Mouse (Mus musculus) hindbrain, embryonic 15.5 days (tissue): ENCODE data around the gene Tjp3. TPM values are rescaled to one million over a fixed set of nuclear protein-coding genes. Genes with fewer than 3 reads are reported as not detected.

Source experiments
- ATAC-seq: fragments of 200-750 bp; cut with Nextera tagmentation; 2 replicates; pipeline ENCODE4 v1.8.0; 2017; ENCODE audit warnings: low read depth, moderate number of reproducible peaks, moderate TSS enrichment; ENCODE audit not compliant: low FRiP score
- H3K27ac ChIP-seq: fragments of 300-500 bp; sonication (generic); replicated peaks from 2 replicates; pipeline ENCODE4 v1.5.1; 2015; ENCODE audit warnings: mild to moderate bottlenecking, inconsistent platforms
- H3K27me3 ChIP-seq: fragments of 300-500 bp; sonication (generic); 2 replicates; pipeline ENCODE4 v1.6.1; 2015; ENCODE audit warnings: control low read depth, inconsistent platforms
- H3K36me3 ChIP-seq: fragments of 300-500 bp; sonication (generic); 2 replicates; pipeline ENCODE4 v1.6.1; 2015; ENCODE audit warnings: control low read depth, inconsistent platforms
- H3K4me1 ChIP-seq: fragments of 300-500 bp; sonication (generic); replicated peaks from 2 replicates; pipeline ENCODE4 v1.6.1; 2015; ENCODE audit warnings: control low read depth, inconsistent platforms
- H3K4me2 ChIP-seq: fragments of 300-500 bp; sonication (generic); 2 replicates; pipeline ENCODE4 v1.6.1; 2015; ENCODE audit warnings: moderate library complexity, mild to moderate bottlenecking, inconsistent platforms
- H3K4me3 ChIP-seq: fragments of 300-500 bp; sonication (generic); 2 replicates; pipeline ENCODE4 v1.5.1; 2015; ENCODE audit warnings: mild to moderate bottlenecking, inconsistent platforms
- H3K9ac ChIP-seq: fragments of 300-500 bp; sonication (generic); 2 replicates; pipeline ENCODE4 v1.6.1; 2015; ENCODE audit warnings: inconsistent platforms
- H3K9me3 ChIP-seq: fragments of 300-500 bp; sonication (generic); 2 replicates; pipeline ENCODE4 v1.6.1; 2016; ENCODE audit warnings: control low read depth, inconsistent platforms
- WGBS: fragments of 180-500 bp; shearing (Covaris S2); methylation state at CpG from one replicate; pipeline ENCODE4 v1.1.7; 2015; 5-methylcytosine and 5-hydroxymethylcytosine counted together
- polyA plus RNA-seq: library from polyadenylated mRNA; unstranded; fragments of >200 nt; fragmentation: Nextera tagmentation; extraction: Ambion mirVana; gene quantifications from 2 replicates; pipeline ENCODE4 v1.2.1, GENCODE M21; 2015

Gene Tjp3
- polyA plus RNA-seq, 1 experiment from 2014 or later: 6.2 TPM

DNA sequence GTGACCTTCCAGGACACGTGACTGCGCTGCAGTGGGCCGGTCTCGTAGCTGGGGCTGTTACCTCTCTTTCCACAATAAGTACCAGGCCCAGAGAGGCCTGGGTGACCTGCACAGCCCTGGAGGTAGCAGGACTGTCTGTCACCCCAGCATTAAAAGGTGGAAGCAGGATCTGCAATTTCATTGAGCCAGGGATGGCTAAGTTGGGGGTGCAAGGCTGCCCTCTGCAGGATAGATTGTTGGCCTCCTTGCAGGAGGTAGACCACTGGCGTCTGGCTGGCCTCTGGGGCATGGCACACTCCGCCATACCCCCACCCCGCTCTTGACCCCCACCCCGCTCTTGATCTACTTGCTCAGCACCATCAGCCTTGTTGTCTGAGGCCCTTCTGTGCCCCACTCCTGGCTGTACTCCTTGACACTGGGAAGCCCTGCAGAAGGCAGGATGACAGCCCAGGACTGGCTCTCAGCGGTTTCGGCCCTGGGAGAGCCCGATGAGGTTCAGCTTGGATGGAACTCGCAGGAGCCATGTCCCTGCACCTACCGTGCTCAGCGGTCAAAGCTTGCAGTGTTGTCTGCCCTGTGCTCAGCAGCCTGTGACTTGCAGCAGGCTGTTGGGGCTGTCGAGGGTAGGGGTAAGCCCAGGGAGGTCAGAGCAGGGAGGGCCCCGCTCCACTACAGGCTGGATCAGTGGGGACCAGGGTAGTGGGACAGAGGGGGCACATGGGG is 25.1 kb upstream of the Tjp3 start:
- H3K9ac ChIP-seq: no peak overlapping the region
- WGBS: 43% methylated on average over 16 of the region's 16 CpGs
- H3K36me3 ChIP-seq: peaks cover 56% of the 10 kb centered on the region
- no peak for ATAC-seq
- H3K27me3 ChIP-seq: no peaks in the 10 kb centered on the region
- no peaks in the 10 kb centered on the region for H3K9me3 ChIP-seq
- H3K27ac ChIP-seq: no peak overlapping the region
- peaks cover 14% of the 10 kb centered on the region for H3K4me1 ChIP-seq
- H3K4me2 ChIP-seq: no peak overlapping the region
- 0 out of 2 replicates have a peak overlapping the region, but pooled peaks have one; percentile 9 for H3K4me3 ChIP-seq

DNA sequence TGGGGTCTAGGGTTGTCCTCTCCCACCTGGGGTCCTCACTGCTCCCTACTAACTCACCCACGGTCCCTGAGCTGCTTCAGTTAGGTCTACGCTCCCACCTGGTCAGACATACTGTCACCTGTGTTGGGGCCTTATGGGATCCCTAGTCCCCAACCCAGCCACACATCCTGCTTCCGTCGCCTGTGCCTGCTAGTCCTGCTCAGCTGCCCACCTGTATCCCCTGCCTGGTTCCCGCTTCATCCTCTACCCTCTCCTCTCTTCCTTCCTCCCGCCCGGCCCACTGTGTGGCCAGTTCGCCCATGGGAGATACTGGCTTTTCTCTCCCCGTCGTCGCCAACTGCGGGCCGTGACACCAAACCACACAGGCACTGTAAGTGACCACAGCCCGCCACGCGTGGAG is 24.2 kb upstream of the Tjp3 start:
- Histone ChIP-seq H3K4me2 (no peak overlapping the region), H3K9me3 (no peaks in the 10 kb centered on the region), H3K4me3 (no peak overlapping the region), H3K9ac (no peak overlapping the region), H3K27me3 (no peaks in the 10 kb centered on the region), H3K36me3 (peaks cover 64% of the 10 kb centered on the region), H3K4me1 (peaks cover 14% of the 10 kb centered on the region), H3K27ac (no peak overlapping the region)
- WGBS: 94% methylated on average over 16 of the region's 16 CpGs
- no peak for ATAC-seq

DNA sequence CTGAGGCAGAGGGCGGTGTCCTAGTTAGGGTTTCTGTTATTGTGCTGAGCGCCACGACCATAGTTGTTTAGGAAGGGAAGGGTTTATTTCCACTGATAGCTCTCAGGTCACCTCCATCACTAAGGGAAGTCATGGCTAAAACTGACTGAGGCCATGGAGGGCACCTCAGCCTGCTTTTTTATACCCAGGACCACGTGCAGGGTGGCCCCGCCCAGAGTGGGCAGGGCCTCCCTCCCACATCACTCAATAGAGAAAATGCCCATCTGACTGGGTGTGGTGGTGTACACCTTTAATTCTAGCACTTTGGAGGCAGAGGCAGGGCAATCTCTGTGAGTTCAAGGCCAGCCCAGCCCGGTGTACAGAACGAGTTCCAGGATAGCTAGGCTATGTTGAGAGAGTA is 22.8 kb upstream of the Tjp3 start:
- Histone ChIP-seq H3K36me3 (peaks cover 77% of the 10 kb centered on the region), H3K27ac (no peak overlapping the region), H3K4me2 (no peak overlapping the region), H3K27me3 (no peaks in the 10 kb centered on the region), H3K9me3 (no peaks in the 10 kb centered on the region), H3K4me1 (peaks cover 6% of the 10 kb centered on the region), H3K4me3 (no peak overlapping the region), H3K9ac (no peak overlapping the region)
- no peak for ATAC-seq
- 79% methylated on average over 7 of the region's 7 CpGs for WGBS

DNA sequence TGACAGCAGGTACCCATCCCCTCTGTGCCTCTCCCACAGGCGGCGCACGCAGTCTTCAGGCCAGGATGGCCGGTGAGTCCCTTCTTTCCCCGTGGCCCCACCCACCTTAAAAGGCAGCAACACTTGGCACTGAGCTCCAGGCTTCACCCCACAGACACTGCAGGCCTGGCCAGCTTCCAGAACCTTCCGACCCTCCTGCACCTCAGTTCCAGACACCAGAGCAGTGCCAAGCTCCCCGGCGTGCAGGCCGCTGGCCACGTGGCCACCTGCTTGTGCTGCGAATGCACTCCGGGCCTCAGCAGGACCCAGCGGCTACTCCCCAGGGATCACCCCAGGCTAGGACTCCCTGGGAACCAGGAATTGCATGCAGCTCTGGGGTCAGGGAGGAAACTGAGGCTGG is 22.2 kb upstream of the Tjp3 start:
- no peaks in the 10 kb centered on the region for H3K27me3 ChIP-seq
- H3K9ac ChIP-seq: no peak overlapping the region
- H3K36me3 ChIP-seq: peaks cover 82% of the 10 kb centered on the region
- WGBS: 91% methylated on average over 13 of the region's 13 CpGs
- H3K4me2 ChIP-seq: no peak overlapping the region
- no peak overlapping the region for H3K27ac ChIP-seq
- H3K9me3 ChIP-seq: no peaks in the 10 kb centered on the region
- no peak overlapping the region for H3K4me3 ChIP-seq
- ATAC-seq: no peak
- H3K4me1 ChIP-seq: 0 out of 2 replicates have a peak, but pooled peaks cover under 1% of the 10 kb centered on the region

DNA sequence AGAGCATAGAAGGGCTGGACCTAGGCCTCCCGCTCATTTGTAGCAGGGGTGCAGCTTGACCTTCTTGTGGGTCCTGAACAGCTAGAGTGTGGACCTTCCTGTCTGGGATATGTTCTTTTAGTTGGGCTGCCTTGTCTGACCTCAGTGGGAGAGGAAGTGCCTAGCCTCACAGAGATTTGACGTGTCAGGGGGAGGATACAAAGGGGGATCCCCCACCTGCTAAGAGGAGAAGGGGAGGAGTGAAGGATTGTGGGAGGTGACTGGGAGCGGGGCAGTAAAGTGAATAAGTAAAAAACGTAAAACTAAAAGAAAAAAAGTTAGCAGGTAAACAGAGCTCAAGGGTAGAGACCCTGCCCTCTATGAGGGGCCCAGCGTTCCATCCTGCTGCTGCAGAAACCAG is 18.2 kb upstream of the Tjp3 start:
- H3K4me2 ChIP-seq: no peak overlapping the region
- no peak for ATAC-seq
- no peak overlapping the region for H3K4me3 ChIP-seq
- H3K9me3 ChIP-seq: no peaks in the 10 kb centered on the region
- H3K4me1 ChIP-seq: no peaks in the 10 kb centered on the region
- H3K27ac ChIP-seq: no peak overlapping the region
- H3K36me3 ChIP-seq: peaks cover 80% of the 10 kb centered on the region
- H3K9ac ChIP-seq: no peak overlapping the region
- no peaks in the 10 kb centered on the region for H3K27me3 ChIP-seq
- 94% methylated on average over 5 of the region's 5 CpGs for WGBS

DNA sequence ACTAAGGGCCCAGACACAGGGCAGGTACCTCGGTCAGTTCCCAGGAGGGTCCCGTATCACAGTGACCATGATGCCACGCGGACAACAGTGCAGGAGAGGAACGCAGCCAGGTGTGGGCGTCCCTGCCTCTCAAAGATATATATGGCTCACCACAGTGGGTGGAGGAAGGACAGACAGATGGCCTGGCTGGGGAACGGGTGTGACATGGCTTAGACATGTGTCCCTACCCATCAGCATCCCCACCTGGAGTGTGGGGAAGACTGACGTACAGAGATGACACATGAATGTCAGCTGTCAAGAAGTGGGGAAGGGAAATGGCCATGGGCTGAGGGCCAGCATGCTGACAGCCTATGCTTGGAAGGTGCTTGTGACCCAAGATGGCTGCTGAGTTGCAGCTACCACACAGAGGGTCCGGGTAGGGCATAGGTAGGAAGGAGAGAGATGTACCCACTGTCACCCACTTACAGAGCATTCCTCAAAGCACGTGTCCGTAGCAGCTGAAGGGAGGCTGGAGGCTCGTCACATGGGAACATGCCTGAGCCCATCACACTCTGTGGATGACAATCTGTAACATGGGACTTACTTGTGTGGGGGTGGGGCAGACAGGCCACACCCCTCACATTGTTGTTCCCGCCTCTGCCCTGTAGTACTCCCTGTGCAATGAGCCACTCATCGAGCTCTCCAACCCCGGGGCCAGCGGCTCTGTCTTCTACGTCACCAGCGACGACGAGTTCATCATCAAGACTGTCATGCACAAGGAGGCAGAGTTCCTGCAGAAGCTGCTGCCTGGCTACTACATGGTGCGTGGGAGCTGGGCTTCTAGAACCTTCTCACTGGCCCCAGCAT is 15.7 kb upstream of the Tjp3 start:
- 94% methylated on average over 21 of the region's 21 CpGs for WGBS
- no peak for ATAC-seq
- no peak overlapping the region for H3K9ac ChIP-seq
- no peak overlapping the region for H3K4me2 ChIP-seq
- 0 out of 2 replicates have a peak, but pooled peaks cover 16% of the 10 kb centered on the region for H3K4me1 ChIP-seq
- H3K27me3 ChIP-seq: no peaks in the 10 kb centered on the region
- no peak overlapping the region for H3K4me3 ChIP-seq
- H3K9me3 ChIP-seq: no peaks in the 10 kb centered on the region
- peaks cover 57% of the 10 kb centered on the region for H3K36me3 ChIP-seq
- H3K27ac ChIP-seq: no peak overlapping the region

DNA sequence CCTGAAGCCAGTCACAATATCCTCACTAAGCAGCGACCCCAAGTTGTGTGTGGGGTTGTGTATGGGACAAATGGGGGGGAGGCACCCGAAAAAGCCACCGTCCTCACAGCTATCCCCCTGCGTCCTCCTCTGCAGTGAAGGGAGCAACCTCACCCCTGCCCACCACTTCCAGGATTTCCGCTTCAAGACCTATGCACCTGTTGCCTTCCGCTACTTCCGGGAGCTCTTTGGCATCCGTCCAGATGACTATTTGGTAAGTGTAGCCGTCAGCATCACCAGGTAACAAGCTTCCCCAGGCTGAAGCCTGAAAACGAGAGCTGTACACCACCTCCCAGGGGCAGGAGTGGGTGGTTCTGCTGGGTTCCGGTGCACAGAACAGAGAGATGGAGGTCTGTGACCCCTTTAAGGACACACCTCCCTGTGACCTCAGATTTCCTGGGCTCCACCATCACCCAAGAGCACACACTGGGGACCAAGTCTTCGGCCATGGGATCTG is 14.8 kb upstream of the Tjp3 start:
- Histone ChIP-seq H3K9me3 (no peaks in the 10 kb centered on the region), H3K4me2 (no peak overlapping the region), H3K4me1 (0 out of 2 replicates have a peak, but pooled peaks cover 20% of the 10 kb centered on the region), H3K36me3 (peaks cover 49% of the 10 kb centered on the region), H3K27me3 (no peaks in the 10 kb centered on the region), H3K27ac (no peak overlapping the region), H3K9ac (no peak overlapping the region), H3K4me3 (no peak overlapping the region)
- no peak for ATAC-seq
- 94% methylated on average over 12 of the region's 12 CpGs for WGBS

DNA sequence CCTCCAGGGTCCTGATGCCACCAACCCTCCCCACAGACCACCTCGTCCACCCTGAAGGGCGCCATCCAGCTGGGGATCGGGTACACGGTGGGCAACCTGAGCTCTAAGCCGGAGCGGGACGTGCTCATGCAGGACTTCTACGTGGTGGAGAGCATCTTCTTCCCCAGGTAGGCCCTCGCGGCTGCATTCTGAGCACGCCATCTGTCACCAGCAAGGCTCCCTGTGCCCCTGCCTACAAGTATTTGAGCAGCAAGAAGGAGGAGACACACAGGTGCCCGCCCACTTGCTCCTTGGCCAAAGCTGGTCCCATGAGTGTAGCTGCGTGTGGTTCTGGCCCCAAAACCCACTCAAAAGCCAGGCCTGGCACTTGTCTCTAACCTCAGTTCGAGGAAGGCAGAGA is 14.3 kb upstream of the Tjp3 start:
- 94% methylated on average over 14 of the region's 14 CpGs for WGBS

DNA sequence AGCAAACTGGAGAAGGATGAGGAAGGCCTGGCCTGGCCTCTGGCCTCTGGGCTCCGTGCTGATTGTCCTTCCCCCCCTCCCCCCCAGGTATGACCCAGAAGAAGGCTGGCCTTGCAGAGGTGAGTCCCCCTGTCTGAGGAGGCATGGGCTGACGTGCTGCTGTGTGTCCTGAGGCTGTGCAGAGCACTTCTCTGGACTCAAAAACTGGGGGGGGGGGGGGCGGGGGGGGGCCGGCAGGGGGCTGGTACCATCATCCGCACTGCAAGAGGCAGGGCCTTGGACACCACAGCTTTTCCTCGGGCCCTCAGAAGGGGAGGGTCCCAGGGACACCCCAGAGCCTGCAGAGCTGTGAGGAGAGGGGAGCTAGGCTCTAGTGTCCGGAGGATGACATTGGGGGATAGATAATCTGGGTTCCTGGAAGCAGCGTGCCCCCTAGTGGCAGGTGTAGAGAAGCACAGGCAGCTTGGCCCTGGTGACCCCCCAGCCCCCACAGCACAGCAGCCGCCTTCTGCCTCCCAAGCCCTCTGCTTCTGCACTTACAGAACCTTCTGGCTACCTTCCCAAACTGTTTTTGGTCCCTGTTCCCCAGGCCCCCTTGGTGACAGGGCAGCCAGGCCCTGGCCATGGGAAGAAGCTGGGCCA is 13.3 kb upstream of the Tjp3 start:
- WGBS: 30% methylated on average over 9 of the region's 9 CpGs
- Histone ChIP-seq H3K4me2 (no peak overlapping the region), H3K9me3 (no peaks in the 10 kb centered on the region), H3K9ac (no peak overlapping the region), H3K4me3 (no peak overlapping the region), H3K4me1 (peaks cover 21% of the 10 kb centered on the region; the same call in 1 of the 2 replicates), H3K36me3 (peaks cover 34% of the 10 kb centered on the region), H3K27ac (no peak overlapping the region), H3K27me3 (no peaks in the 10 kb centered on the region)
- no peak for ATAC-seq

More for the DNA sequence above, 14.3 kb upstream of the Tjp3 start:
- H3K4me2 ChIP-seq: no peak overlapping the region
- H3K4me1 ChIP-seq: peaks cover 21% of the 10 kb centered on the region; the same call in 1 of the 2 replicates
- H3K27me3 ChIP-seq: no peaks in the 10 kb centered on the region
- H3K4me3 ChIP-seq: no peak overlapping the region
- H3K27ac ChIP-seq: no peak overlapping the region
- H3K36me3 ChIP-seq: peaks cover 44% of the 10 kb centered on the region
- no peak overlapping the region for H3K9ac ChIP-seq
- H3K9me3 ChIP-seq: no peaks in the 10 kb centered on the region
- ATAC-seq: no peak

DNA sequence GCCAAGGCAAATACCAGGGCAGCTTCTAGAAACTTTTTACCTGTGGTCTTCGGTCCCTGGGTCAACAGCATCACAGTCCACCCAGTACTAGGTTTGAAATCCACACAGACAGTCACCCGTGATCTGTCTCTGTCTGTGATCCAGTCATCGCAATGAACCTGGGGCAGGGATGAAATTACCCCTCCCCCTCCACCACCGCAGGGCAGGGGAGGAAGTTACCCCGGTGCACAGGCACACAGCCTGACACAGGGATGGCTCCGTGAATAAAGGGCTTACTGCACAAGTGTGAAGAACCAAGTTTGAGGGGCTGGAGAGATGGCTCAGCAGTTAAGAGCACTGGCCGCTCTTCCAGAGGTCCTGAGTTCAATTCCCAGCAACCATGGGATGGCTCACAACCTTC is 12.4 kb upstream of the Tjp3 start:
- ATAC-seq: no peak
- WGBS: 78% methylated on average over 7 of the region's 7 CpGs
- no peaks in the 10 kb centered on the region for H3K9me3 ChIP-seq

DNA sequence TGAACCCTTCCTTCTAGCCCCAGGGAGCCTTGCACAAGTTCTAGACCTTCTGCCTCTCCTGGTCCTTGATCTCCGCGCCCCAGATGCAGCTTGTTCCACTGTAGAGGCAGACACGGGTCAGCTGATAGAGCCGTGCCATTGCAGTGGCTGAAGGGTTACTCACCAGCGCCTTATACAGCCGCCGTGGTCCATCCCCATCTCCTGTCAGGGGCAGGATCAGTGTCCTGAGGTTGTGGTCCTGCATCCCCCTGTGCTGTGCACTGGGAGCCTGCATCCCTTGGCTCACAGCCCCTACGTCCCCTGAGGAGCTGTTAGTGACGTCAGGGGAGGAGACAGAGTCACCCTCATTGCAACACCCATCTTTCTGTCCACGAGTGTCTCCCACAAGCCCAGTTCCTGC is 11.9 kb upstream of the Tjp3 start:
- 80% methylated on average over 10 of the region's 10 CpGs for WGBS
- Histone ChIP-seq H3K4me2 (no peak overlapping the region), H3K9me3 (no peaks in the 10 kb centered on the region), H3K27ac (no peak overlapping the region), H3K27me3 (no peaks in the 10 kb centered on the region), H3K4me1 (peaks cover 25% of the 10 kb centered on the region), H3K36me3 (peaks cover 21% of the 10 kb centered on the region), H3K4me3 (no peak overlapping the region), H3K9ac (no peak overlapping the region)
- no peak for ATAC-seq

More for the DNA sequence above, 12.4 kb upstream of the Tjp3 start:
- no peaks in the 10 kb centered on the region for H3K27me3 ChIP-seq
- no peak overlapping the region for H3K9ac ChIP-seq
- peaks cover 25% of the 10 kb centered on the region for H3K4me1 ChIP-seq
- no peak overlapping the region for H3K4me3 ChIP-seq
- H3K4me2 ChIP-seq: no peak overlapping the region
- H3K27ac ChIP-seq: no peak overlapping the region
- peaks cover 26% of the 10 kb centered on the region for H3K36me3 ChIP-seq

DNA sequence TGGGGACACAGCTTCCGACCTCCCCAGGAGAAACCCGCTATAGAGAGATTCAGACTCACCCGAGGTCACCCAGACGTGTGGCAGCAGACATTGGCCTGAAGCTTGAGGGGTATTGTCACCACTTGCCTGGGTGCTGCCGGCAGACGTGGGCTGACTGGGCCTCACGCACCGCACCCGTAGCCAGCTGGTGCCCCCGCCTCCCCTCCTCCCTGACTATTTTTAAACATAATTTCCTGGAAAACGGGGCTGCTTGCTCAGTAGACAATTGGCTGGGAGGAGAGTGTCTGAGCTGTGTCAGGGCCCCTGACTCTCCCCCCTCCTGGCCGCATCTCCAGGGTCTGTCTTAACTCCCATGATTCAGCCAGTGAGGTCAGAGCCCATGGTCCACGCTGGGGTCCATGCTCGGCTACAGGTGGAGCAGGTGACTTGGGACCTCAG is 11.4 kb upstream of the Tjp3 start:
- Histone ChIP-seq H3K27ac (no peak overlapping the region), H3K4me1 (peaks cover 25% of the 10 kb centered on the region), H3K9ac (no peak overlapping the region), H3K4me2 (0 out of 2 replicates have a peak overlapping the region, but pooled peaks have one; percentile 3), H3K4me3 (no peak overlapping the region), H3K9me3 (no peaks in the 10 kb centered on the region), H3K36me3 (peaks cover 16% of the 10 kb centered on the region), H3K27me3 (no peaks in the 10 kb centered on the region)
- ATAC-seq: no peak
- WGBS: 74% methylated on average over 14 of the region's 14 CpGs
